Mouse (Mus musculus) spleen, adult 2 months (tissue): Measurements from ENCODE around the gene Shc2.

Experiments
- CTCF ChIP-seq: fragments of 200-500 bp; IDR thresholded peaks from 2 replicates; pipeline ENCODE4 v1.5.1; 2011; ENCODE audit warnings: mild to moderate bottlenecking, inconsistent platforms; ENCODE audit not compliant: insufficient read depth, insufficient read length, insufficient replicate concordance; ENCODE audit errors: extremely low read depth
- POLR2A ChIP-seq: fragments of 200-500 bp; IDR thresholded peaks from 2 replicates; pipeline ENCODE4 v1.6.1; 2011; ENCODE audit warnings: low read depth, low read length, inconsistent platforms

DNA sequence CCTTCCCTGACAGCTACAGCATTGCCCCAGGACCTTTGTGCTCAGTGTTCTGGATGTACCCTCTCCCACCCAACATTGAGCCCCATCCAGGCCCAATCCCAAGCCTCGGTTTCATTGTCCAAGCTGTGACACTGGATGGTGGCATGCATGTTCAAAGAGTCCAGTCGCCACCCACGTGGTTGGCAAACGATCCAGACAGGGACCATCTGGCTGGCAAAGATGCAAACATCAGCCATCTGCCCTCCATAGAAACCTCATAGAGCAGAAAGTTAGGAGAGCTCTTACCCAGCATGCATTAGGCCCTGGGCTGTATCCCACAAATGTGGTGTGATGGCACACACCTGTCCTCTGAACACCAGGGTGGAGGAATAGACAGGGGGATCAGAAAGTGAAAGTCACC, 6.3 kb downstream of the Shc2 start:
- no peak for TF ChIP-seq CTCF
- no peak for TF ChIP-seq POLR2A
